Mouse (Mus musculus) erythroblast, embryonic 14.5 days (primary cell): ENCODE measurements around the gene Crebrf.

Experiments
- GATA1 ChIP-seq: IDR thresholded peaks from 2 replicates; pipeline ENCODE4 v1.6.1; 2012; ENCODE audit warnings: low read length, inconsistent platforms, mixed read lengths
- TAL1 ChIP-seq: IDR thresholded peaks from 3 replicates; pipeline ENCODE4 v1.6.1; 2012; ENCODE audit warnings: low read length, inconsistent platforms, mixed read lengths

GRCm38 (mm10) chr17:26749975-26750374 lies 34.5 kb downstream of the Crebrf start:
- TF ChIP-seq TAL1 (no peak), GATA1 (no peak)
